Mouse (Mus musculus) stomach, embryonic 14.5 days (tissue): ENCODE measurements around the gene Pax7. TPM values are rescaled to one million over a fixed set of nuclear protein-coding genes. Genes with fewer than 3 reads are reported as not detected.

Experiments used
- ATAC-seq: fragments of 200-750 bp; cut with Nextera tagmentation; 2 replicates; pipeline ENCODE4 v1.8.0; 2017; ENCODE audit warnings: low read depth, moderate TSS enrichment; ENCODE audit not compliant: insufficient number of reproducible peaks, insufficient read depth, low FRiP score
- H3K27ac ChIP-seq: fragments of 300-500 bp; sonication (generic); 2 replicates; pipeline ENCODE4 v1.5.1; 2014; ENCODE audit warnings: mild to moderate bottlenecking, low read length, moderate library complexity, mixed read lengths
- H3K27me3 ChIP-seq: fragments of 300-500 bp; sonication (generic); 2 replicates; pipeline ENCODE4 v1.6.1; 2014; ENCODE audit warnings: low read length, control low read depth, mixed read lengths; ENCODE audit not compliant: control insufficient read depth, insufficient read depth
- H3K36me3 ChIP-seq: fragments of 300-500 bp; sonication (generic); 2 replicates; pipeline ENCODE4 v1.6.1; 2014; ENCODE audit warnings: mild to moderate bottlenecking, control low read depth, low read length, moderate library complexity, mixed read lengths; ENCODE audit not compliant: control insufficient read depth, insufficient read depth
- H3K4me1 ChIP-seq: fragments of 300-500 bp; sonication (generic); 2 replicates; pipeline ENCODE4 v1.6.1; 2014; ENCODE audit warnings: low read length, control low read depth, mixed read lengths; ENCODE audit not compliant: control insufficient read depth, insufficient read depth
- H3K4me2 ChIP-seq: fragments of 300-500 bp; sonication (generic); replicated peaks from 2 replicates; pipeline ENCODE4 v1.6.1; 2014; ENCODE audit warnings: low read depth, low read length, control low read depth
- H3K4me3 ChIP-seq: fragments of 300-500 bp; sonication (generic); 2 replicates; pipeline ENCODE4 v1.5.1; 2014; ENCODE audit warnings: low read depth, low read length, control low read depth
- H3K9ac ChIP-seq: fragments of 300-500 bp; sonication (generic); replicated peaks from 2 replicates; pipeline ENCODE4 v1.6.1; 2014; ENCODE audit warnings: low read depth, mild to moderate bottlenecking, control low read depth, low read length, moderate library complexity, mixed read lengths
- H3K9me3 ChIP-seq: fragments of 300-500 bp; sonication (generic); 2 replicates; pipeline ENCODE4 v1.6.1; 2016; ENCODE audit warnings: low read depth, low read length, control low read depth; ENCODE audit not compliant: control insufficient read depth
- WGBS: fragments of 180-500 bp; shearing (Covaris S2); extraction: QIAGEN DNeasy Blood & Tissue Kit; methylation state at CpG from one replicate; pipeline ENCODE4 v1.1.7; 2014; 5-methylcytosine and 5-hydroxymethylcytosine counted together
- polyA plus RNA-seq: library from polyadenylated mRNA; unstranded; fragments of >200 nt; fragmentation: Nextera tagmentation; extraction: Ambion mirVana; gene quantifications from 2 replicates; pipeline ENCODE4 v1.2.1, GENCODE M21; 2014

Pax7 gene
- polyA plus RNA-seq, 1 experiment from 2014 or later = not detected

DNA sequence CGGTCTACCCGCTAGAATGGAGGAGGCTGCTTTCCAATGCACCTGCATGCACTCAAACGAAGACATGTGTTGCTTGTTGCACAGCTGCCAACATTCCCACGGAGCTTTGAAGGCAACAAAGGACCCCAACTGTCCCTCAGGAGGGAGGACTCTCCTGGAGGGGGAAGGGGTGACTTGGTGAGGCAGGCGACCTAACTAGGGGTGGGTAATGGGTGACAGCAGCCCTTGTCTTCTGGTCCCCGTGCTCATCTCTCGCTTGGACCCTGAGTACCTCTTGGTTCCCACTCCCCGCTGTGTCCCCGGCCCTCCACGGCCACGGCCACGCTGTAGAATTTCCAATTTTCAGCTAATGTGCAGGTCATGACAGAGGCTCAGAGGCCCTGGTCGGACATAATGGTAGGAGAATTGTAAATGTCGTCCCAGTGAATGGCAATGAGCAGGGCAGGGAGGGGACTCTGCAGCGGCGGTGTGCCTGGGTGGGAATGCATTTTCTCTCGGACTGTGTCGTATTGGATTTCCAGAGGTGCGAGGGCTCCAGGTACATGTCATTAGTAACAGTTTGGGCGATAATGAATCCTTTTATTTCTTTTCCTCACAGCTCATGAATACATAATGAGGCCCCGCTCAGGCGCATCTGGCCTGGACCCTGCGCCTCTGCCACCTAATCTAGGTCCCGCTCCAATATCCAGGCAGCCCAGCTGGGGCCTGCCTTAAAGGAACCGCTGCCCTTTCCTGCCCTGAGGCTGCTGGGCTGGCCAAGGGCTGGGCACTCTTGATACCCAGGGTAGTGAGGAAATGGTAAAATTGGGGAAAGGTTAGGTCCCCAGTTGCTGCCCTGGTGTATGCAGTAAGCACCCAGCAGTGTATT is 122.6 kb downstream of the Pax7 start:
- H3K36me3 ChIP-seq = no peaks in the 10 kb centered on the region
- WGBS = 48% methylated on average over 25 of the region's 25 CpGs
- no peak overlapping the region for H3K9ac ChIP-seq

GRCm38 (mm10) chr4:139705986-139706385 is 127.3 kb downstream of the Pax7 start:
- no peak overlapping the region for H3K4me3 ChIP-seq
- no peaks in the 10 kb centered on the region for H3K36me3 ChIP-seq
- 81% methylated on average over 5 of the region's 5 CpGs for WGBS
- no peaks in the 10 kb centered on the region for H3K9me3 ChIP-seq
- H3K27ac ChIP-seq = no peak overlapping the region
- H3K4me2 ChIP-seq = no peak overlapping the region
- no peaks in the 10 kb centered on the region for H3K4me1 ChIP-seq
- no peaks in the 10 kb centered on the region for H3K27me3 ChIP-seq
- ATAC-seq = no peak
- no peak overlapping the region for H3K9ac ChIP-seq

More for the DNA sequence above, 122.6 kb downstream of the Pax7 start:
- Histone ChIP-seq H3K27me3 (no peaks in the 10 kb centered on the region), H3K4me3 (no peak overlapping the region), H3K4me2 (no peak overlapping the region), H3K27ac (no peak overlapping the region), H3K4me1 (no peaks in the 10 kb centered on the region), H3K9me3 (no peaks in the 10 kb centered on the region)
- no peak for ATAC-seq

GRCm38 (mm10) chr4:139703468-139703867 is 129.9 kb downstream of the Pax7 start:
- no peak for ATAC-seq
- H3K27ac ChIP-seq = no peak overlapping the region
- H3K9me3 ChIP-seq = no peaks in the 10 kb centered on the region
- H3K4me3 ChIP-seq = no peak overlapping the region
- no peak overlapping the region for H3K9ac ChIP-seq
- no peaks in the 10 kb centered on the region for H3K27me3 ChIP-seq
- no peak overlapping the region for H3K4me2 ChIP-seq
- no peaks in the 10 kb centered on the region for H3K36me3 ChIP-seq
- H3K4me1 ChIP-seq = no peaks in the 10 kb centered on the region
- WGBS = 85% methylated on average over 11 of the region's 11 CpGs

DNA sequence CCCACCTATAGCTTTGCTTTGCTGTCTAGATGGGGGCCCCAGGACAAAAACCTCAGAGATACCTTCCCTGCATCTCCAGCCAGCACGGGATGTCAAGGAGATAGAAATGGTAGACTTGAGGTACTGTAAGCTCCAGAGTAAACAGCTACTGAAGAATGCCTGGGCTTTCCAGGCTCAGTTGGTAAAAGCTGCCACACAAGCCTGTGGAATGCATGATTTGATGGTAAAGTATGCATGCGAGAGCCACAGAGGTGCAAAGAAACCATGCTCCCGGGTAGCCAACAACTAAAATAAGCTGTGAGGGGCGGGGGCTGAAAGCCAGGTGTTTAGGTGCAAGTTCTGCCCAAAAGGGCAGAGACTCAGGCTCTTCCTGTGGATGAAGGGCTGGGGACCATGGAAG is 130.4 kb downstream of the Pax7 start:
- Histone ChIP-seq H3K4me1 (peaks cover 3% of the 10 kb centered on the region; the same call in 1 of the 2 replicates), H3K27ac (no peak overlapping the region), H3K36me3 (no peaks in the 10 kb centered on the region), H3K27me3 (no peaks in the 10 kb centered on the region), H3K9me3 (no peaks in the 10 kb centered on the region), H3K4me3 (no peak overlapping the region), H3K9ac (no peak overlapping the region), H3K4me2 (no peak overlapping the region)
- 49% methylated on average over 4 of the region's 4 CpGs for WGBS
- ATAC-seq = no peak

GRCm38 (mm10) chr4:139698602-139699001 is 134.7 kb downstream of the Pax7 start:
- no peak overlapping the region for H3K4me2 ChIP-seq
- ATAC-seq = no peak
- no peaks in the 10 kb centered on the region for H3K36me3 ChIP-seq
- no peaks in the 10 kb centered on the region for H3K9me3 ChIP-seq
- no peak overlapping the region for H3K9ac ChIP-seq
- H3K4me1 ChIP-seq = peaks cover 8% of the 10 kb centered on the region; the same call in 1 of the 2 replicates
- no peak overlapping the region for H3K27ac ChIP-seq
- no peak overlapping the region for H3K4me3 ChIP-seq
- whole genome bisulfite sequencing = 30% methylated on average over 8 of the region's 8 CpGs
- no peaks in the 10 kb centered on the region for H3K27me3 ChIP-seq

DNA sequence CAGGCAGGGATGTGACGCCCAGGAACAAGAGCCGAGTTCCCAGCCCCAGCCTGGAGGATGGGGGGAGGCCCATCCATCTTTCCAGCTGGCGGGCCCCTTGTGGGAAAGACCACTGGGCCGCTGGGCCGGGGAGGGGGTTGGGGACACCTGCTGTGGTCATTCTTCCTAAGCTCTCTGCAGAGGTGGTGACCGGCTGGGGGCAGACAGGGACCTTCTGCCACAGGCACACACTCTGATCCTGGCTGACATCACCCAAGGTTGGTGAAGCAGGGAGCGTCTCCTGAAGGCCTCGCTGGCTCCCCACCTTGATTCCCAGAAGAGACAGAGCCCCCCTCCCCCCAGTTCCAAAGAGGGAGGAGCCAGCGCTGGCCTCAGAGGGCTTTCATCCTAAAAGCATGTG is 135.6 kb downstream of the Pax7 start:
- H3K4me3 ChIP-seq = no peak overlapping the region
- no peak for ATAC-seq
- no peak overlapping the region for H3K4me2 ChIP-seq
- H3K27ac ChIP-seq = no peak overlapping the region
- H3K9ac ChIP-seq = no peak overlapping the region
- H3K4me1 ChIP-seq = peaks cover 8% of the 10 kb centered on the region; the same call in 1 of the 2 replicates
- H3K9me3 ChIP-seq = no peaks in the 10 kb centered on the region
- WGBS = 9% methylated on average over 9 of the region's 9 CpGs
- no peaks in the 10 kb centered on the region for H3K36me3 ChIP-seq
- no peaks in the 10 kb centered on the region for H3K27me3 ChIP-seq

- H3K9ac ChIP-seq = no peak overlapping the region
- no peaks in the 10 kb centered on the region for H3K9me3 ChIP-seq
- H3K4me1 ChIP-seq = peaks cover 11% of the 10 kb centered on the region; the same call in 1 of the 2 replicates
- no peak for ATAC-seq
- H3K36me3 ChIP-seq = no peaks in the 10 kb centered on the region
- H3K27me3 ChIP-seq = no peaks in the 10 kb centered on the region
- no peak overlapping the region for H3K4me2 ChIP-seq
- H3K27ac ChIP-seq = no peak overlapping the region
- WGBS = 46% methylated on average over 5 of the region's 5 CpGs
- H3K4me3 ChIP-seq = no peak overlapping the region
Measured at GRCm38 (mm10) chr4:139693315-139693714, 140.0 kb downstream of the Pax7 start.

- H3K27ac ChIP-seq = no peak overlapping the region
- H3K9ac ChIP-seq = no peak overlapping the region
- no peak for ATAC-seq
- H3K4me1 ChIP-seq = 0 out of 2 replicates have a peak, but pooled peaks cover 3% of the 10 kb centered on the region
- no peaks in the 10 kb centered on the region for H3K9me3 ChIP-seq
- H3K4me3 ChIP-seq = no peak overlapping the region
- no peak overlapping the region for H3K4me2 ChIP-seq
- no peaks in the 10 kb centered on the region for H3K36me3 ChIP-seq
- H3K27me3 ChIP-seq = no peaks in the 10 kb centered on the region
- 34% methylated on average over 7 of the region's 7 CpGs for WGBS
Measured at GRCm38 (mm10) chr4:139689627-139690269, 143.6 kb downstream of the Pax7 start.
